Mouse (Mus musculus): ENCODE measurements around the gene Cstf1. TPM values are rescaled to one million over a fixed set of nuclear protein-coding genes. Genes with fewer than 3 reads are reported as not detected.

Cstf1 gene
- total RNA-seq (2023) = 10 to 100 TPM; 38.6 to 39.4 TPM

DNA sequence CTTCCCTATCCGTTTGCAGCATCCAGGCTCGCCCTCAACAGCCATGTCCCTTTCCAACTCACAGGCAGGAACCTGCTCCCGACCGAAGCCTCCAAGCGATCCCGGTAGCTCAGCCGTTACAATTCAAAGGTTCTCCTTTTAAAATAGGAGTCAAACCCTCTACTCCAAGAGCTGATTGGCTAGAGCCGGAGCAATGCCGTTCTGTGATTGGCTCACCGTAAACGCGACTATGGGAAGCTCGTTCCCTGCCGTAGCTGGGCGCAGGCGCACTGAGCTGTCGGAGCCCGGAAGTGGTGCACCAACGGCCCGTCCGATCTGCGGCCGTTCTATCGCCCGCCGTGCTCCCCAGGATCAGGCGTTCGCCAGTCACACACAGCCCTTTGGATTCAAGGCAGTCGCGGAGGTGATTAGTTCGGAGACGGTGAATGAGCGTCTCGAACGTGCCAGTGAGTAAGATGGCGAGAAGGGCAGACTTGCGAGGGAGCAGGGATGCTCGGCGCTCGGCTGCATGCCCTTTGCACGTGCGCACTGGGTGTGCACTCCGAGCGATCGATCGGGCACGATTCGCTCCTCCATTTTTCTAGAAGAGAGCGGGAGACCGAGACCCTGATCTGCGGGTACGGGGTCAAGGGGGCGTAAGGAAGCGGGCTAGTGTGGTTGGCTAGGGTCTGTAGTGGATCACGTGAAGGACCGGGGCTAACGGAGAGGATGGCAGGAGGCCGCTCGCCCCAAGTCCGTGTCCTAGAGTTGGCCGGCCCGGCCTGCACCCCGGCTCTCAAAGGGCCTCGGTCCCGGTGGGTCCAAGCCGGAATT is at the start of gene Cstf1, which contains the start of gene Aurka:
Gene Cstf1, plus strand, starts transcription at position 271 of the 813 bp plus-strand sequence.
Gene Aurka, minus strand, starts transcription at position 125 of the 813 bp plus-strand sequence.

GRCm38 (mm10) chr2:172345258-172345738 is 25.2 kb upstream of the Cstf1 start, which contains the start of gene Fam210b:
TSS of gene Fam210b (plus strand) at chr2:172345565.

DNA sequence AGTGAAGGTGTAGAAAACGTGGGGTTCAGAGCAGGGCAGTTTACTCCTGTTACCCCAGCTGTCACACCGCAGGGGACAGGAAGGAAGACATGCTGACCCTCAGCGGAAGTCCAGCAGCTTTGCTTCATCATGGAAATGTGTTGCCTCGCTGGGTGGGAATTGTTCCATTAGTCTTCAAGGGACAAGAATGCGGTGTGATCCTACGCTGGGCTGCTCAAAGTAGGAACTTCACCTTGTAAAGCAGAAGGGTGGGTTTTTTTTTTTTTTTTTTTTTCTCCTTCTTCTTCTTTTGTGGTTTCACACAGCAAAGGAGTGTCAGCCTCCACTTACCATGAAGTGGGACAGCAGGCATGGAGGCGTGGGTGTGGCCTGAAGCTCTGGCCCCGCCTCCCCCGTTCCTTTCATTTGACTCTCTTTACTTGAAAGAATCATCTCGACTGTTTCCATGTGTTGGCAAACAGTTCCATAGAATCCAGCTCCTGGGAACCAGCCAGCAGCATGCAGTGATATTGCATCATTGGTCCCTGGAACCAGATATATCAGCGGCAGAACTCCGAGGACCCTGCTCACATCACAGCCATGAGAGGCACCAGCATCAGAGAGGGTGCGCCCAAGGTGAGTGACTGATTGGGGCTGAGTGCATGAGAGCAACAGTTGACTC is 23.0 kb downstream of the Cstf1 start, which contains the start of gene Cass4:
Gene Cass4, plus strand, starts transcription at position 404 of the 661 bp plus-strand sequence.

Other genes with a start within 250 kb of the Cstf1 start
- not detected for gene Mc3r, start 122.2 kb upstream of the Cstf1 start, total RNA-seq (2023)
- gene Fam210b, start 25.1 kb upstream of the Cstf1 start, total RNA-seq (2023) = 10 to 100 TPM; 11.6 to 13.0 TPM
- gene Aurka, start 146 bp upstream of the Cstf1 start, total RNA-seq (2023) = 10 to 100 TPM; 12.2 to 12.9 TPM
- gene Cass4, start 23.1 kb downstream of the Cstf1 start, total RNA-seq (2023) = 1 to 10 TPM in 1 of 2 experiments, under 1 TPM in 1; 0.83 to 1.2 TPM
- gene Rtf2, start 69.9 kb downstream of the Cstf1 start, total RNA-seq (2023) = 10 to 100 TPM; 74.2 to 76.4 TPM
- not detected for gene Gcnt7, start 87.9 kb downstream of the Cstf1 start, total RNA-seq (2023)
- 1 to 10 TPM; 7.7 to 8.6 TPM for gene Fam209, start 101.8 kb downstream of the Cstf1 start, total RNA-seq (2023)
- not detected for gene Tfap2c, start 178.9 kb downstream of the Cstf1 start, total RNA-seq (2023)

All from T-cell, adult 66 days (primary cell).